10 mouse cellular contexts compared by ENCODE assay signal in genomic region chr4:97662841-97663240, GRCm38 (mm10).
DNase-seq lines count a peak whose midpoint lies in the region; ATAC-seq lines count a peak whose summit lies in the region.
"Had no signal": no experiment of that assay in that cellular context is flagged by ENCODE, and none has a peak within 500 bp of the region (broad histone marks: within the 10 kb centered on the region; RNA-seq: fewer than 3 reads in every experiment).

No protein-coding gene starts in this region.

- intact Hi-C loops in heart, postnatal 25 days (cut with DNase I): no loop called here

- WGBS in midbrain, embryonic 11.5 days: 69% methylated on average over 11 of the region's 11 CpGs
- 70% methylated on average over 11 of the region's 11 CpGs for WGBS in midbrain, embryonic 14.5 days

- ATAC-seq in midbrain, embryonic 11.5 days (ENCODE audit: low FRiP score): no peak; the same call in 1 of the 2 replicates
- ATAC-seq in midbrain, embryonic 14.5 days (ENCODE audit: low FRiP score, low TSS enrichment): no peak
- ATAC-seq in megakaryocyte, adult 5-6 weeks (ENCODE audit: poor library complexity, severe bottlenecking): no peak

- H3K4me1 ChIP-seq in midbrain, embryonic 11.5 days (ENCODE audit: control insufficient read depth, insufficient read depth, low read length): 0 out of 2 replicates have a peak, but pooled peaks cover 2% of the 10 kb centered on the region
- H3K4me1 ChIP-seq in midbrain, embryonic 14.5 days (ENCODE audit: control insufficient read depth, insufficient read depth, low read length): no peaks in the 10 kb centered on the region

- no peak overlapping the region for H3K4me2 ChIP-seq in midbrain, embryonic 11.5 days
- H3K4me2 ChIP-seq in midbrain, embryonic 14.5 days (ENCODE audit: low read length): no peak overlapping the region
- H3K4me2 ChIP-seq: hindbrain, embryonic 14.5 days had no signal

- H3K4me3 ChIP-seq in midbrain, embryonic 11.5 days (ENCODE audit: low read depth, low read length): no peak overlapping the region
- no peak overlapping the region for H3K4me3 ChIP-seq in midbrain, embryonic 14.5 days (replicated peaks; ENCODE audit: low read depth, low read length)

- peak; percentile 50 to 74 for DNase-seq in heart, adult 18-20 months
- DNase-seq in heart, postnatal 25 days (ENCODE audit: low spot score): no peak
- DNase-seq in midbrain, embryonic 11.5 days (ENCODE audit: low spot score, missing footprints): peak; percentile 75
- DNase-seq in midbrain, embryonic 14.5 days: no peak
- DNase-seq in kidney, postnatal 14 days: peak; percentile 21
- DNase-seq in yolk sac, embryonic 10.5 days (ENCODE audit: low spot score): peak; percentile 36
- DNase-seq: gastrocnemius, postnatal 25 days had no signal

- H3K9ac ChIP-seq in midbrain, embryonic 11.5 days (ENCODE audit: low read length): no peak overlapping the region
- no peak overlapping the region for H3K9ac ChIP-seq in midbrain, embryonic 14.5 days (replicated peaks; ENCODE audit: low read length)
- H3K9ac ChIP-seq: hindbrain, embryonic 14.5 days had no signal

- H3K36me3 ChIP-seq in midbrain, embryonic 11.5 days (ENCODE audit: control insufficient read depth, insufficient read depth, low read length): no peaks in the 10 kb centered on the region
- H3K36me3 ChIP-seq in midbrain, embryonic 14.5 days (ENCODE audit: control insufficient read depth, insufficient read depth, low read length): no peaks in the 10 kb centered on the region

- no peak overlapping the region for H3K27ac ChIP-seq in midbrain, embryonic 11.5 days (ENCODE audit: low read depth, low read length)
- H3K27ac ChIP-seq in midbrain, embryonic 14.5 days (replicated peaks; ENCODE audit: low read depth, low read length): no peak overlapping the region
- H3K27ac ChIP-seq: hindbrain, embryonic 14.5 days; macrophage had no signal

- no peaks in the 10 kb centered on the region for H3K27me3 ChIP-seq in midbrain, embryonic 11.5 days (ENCODE audit: control insufficient read depth, insufficient read depth, low read length)
- no peaks in the 10 kb centered on the region for H3K27me3 ChIP-seq in midbrain, embryonic 14.5 days (ENCODE audit: control insufficient read depth, insufficient read depth, low read length)

- no peaks in the 10 kb centered on the region for H3K9me3 ChIP-seq in midbrain, embryonic 11.5 days (ENCODE audit: control insufficient read depth, low read length)
- no peaks in the 10 kb centered on the region for H3K9me3 ChIP-seq in midbrain, embryonic 14.5 days (ENCODE audit: control insufficient read depth, low read length)

Comparison
In these comparisons a context has a peak if more than half of its experiments do, and no peak if none do; other contexts are left out.
1. DNase-seq: peak in heart, adult 18-20 months (2 of 2), midbrain, embryonic 11.5 days (single experiment), kidney, postnatal 14 days (single experiment) and yolk sac, embryonic 10.5 days (single experiment); none in heart, postnatal 25 days (single experiment) and midbrain, embryonic 14.5 days (single experiment).